Mouse (Mus musculus) liver, adult 2 months (tissue): Measurements from ENCODE around the gene Vmn1r1. TPM values are rescaled to one million over a fixed set of nuclear protein-coding genes. Genes with fewer than 3 reads are reported as not detected.

Source experiments
- DNase-seq: peaks from one replicate; pipeline ENCODE4 v3.0.0-alpha.2; 2011; ENCODE audit warnings: low read depth, low spot score; ENCODE audit errors: extremely low read depth
- H3K27ac ChIP-seq: fragments of 200-500 bp; replicated peaks from 2 replicates; pipeline ENCODE4 v1.5.1; 2012; ENCODE audit warnings: low read depth, mild to moderate bottlenecking, control low read depth, inconsistent platforms, low read length; ENCODE audit not compliant: insufficient read depth
- H3K27me3 ChIP-seq: fragments of 200-500 bp; 2 replicates; pipeline ENCODE4 v1.6.1; 2012; ENCODE audit warnings: mild to moderate bottlenecking, moderate library complexity, low read length, inconsistent platforms; ENCODE audit not compliant: control insufficient read depth, insufficient read depth
- H3K36me3 ChIP-seq: fragments of 200-500 bp; 2 replicates; pipeline ENCODE4 v1.6.1; 2012; ENCODE audit warnings: low read length, inconsistent platforms; ENCODE audit not compliant: control insufficient read depth, insufficient read depth
- H3K4me1 ChIP-seq: fragments of 200-500 bp; 2 replicates; pipeline ENCODE4 v1.6.1; 2011; ENCODE audit warnings: low read length; ENCODE audit not compliant: control insufficient read depth, insufficient read depth
- H3K4me3 ChIP-seq: fragments of 200-500 bp; 2 replicates; pipeline ENCODE4 v1.5.1; 2011; ENCODE audit warnings: low read depth, mild to moderate bottlenecking, control low read depth, low read length, moderate library complexity; ENCODE audit not compliant: insufficient read depth
- H3K79me2 ChIP-seq: fragments of 200-500 bp; 2 replicates; pipeline ENCODE4 v1.6.1; 2012; ENCODE audit warnings: inconsistent platforms, mild to moderate bottlenecking, low read length, moderate library complexity; ENCODE audit not compliant: control insufficient read depth, insufficient read depth
- H3K9ac ChIP-seq: fragments of 200-500 bp; 2 replicates; pipeline ENCODE4 v1.6.1; 2012; ENCODE audit warnings: low read depth, mild to moderate bottlenecking, control low read depth, inconsistent platforms, low read length
- CTCF ChIP-seq: fragments of 200-500 bp; IDR thresholded peaks from 2 replicates; pipeline ENCODE4 v1.5.1; 2011; ENCODE audit warnings: low read depth, low read length, control low read depth
- POLR2A ChIP-seq: fragments of 200-500 bp; IDR thresholded peaks from 2 replicates; pipeline ENCODE4 v1.6.1; 2011; ENCODE audit warnings: low read length, control low read depth; ENCODE audit not compliant: insufficient read depth; ENCODE audit errors: extremely low read depth
- WGBS: fragments of 180-500 bp; shearing (Covaris S2); methylation state at CpG from one replicate; pipeline ENCODE4 v1.1.7; 2018; 5-methylcytosine and 5-hydroxymethylcytosine counted together
- polyA plus RNA-seq: library from polyadenylated mRNA; depleted of rRNA; stranded (reverse); fragments of >200 nt; gene quantifications from 2 replicates; pipeline ENCODE4 v1.2.3, GENCODE M21; 2012
- total RNA-seq: library from RNA; depleted of rRNA; stranded (reverse); fragments of >200 nt; gene quantifications from 2 replicates; pipeline ENCODE4 v1.2.3, GENCODE M21; 2014

Gene Vmn1r1
- total and polyA plus RNA-seq, 2 experiments: not detected

- Histone ChIP-seq H3K4me3 (no peak overlapping the region), H3K9ac (no peak overlapping the region), H3K27ac (no peak overlapping the region), H3K79me2 (no peaks in the 10 kb centered on the region), H3K27me3 (no peaks in the 10 kb centered on the region), H3K4me1 (no peaks in the 10 kb centered on the region), H3K36me3 (no peaks in the 10 kb centered on the region)
- peak; percentile 59 for DNase-seq
- TF ChIP-seq POLR2A: no peak
- TF ChIP-seq CTCF: peak; percentile 58
- 91% methylated on average over 2 of the region's 2 CpGs for WGBS
Measured at GRCm38 (mm10) chr1:182149966-182150365, 14.3 kb downstream of the Vmn1r1 start.

GRCm38 (mm10) chr1:182148864-182149514 is 15.3 kb downstream of the Vmn1r1 start:
- WGBS: 53% methylated on average over 7 of the region's 7 CpGs
- H3K4me3 ChIP-seq: no peak overlapping the region
- H3K27me3 ChIP-seq: no peaks in the 10 kb centered on the region
- DNase-seq: no peak
- no peaks in the 10 kb centered on the region for H3K4me1 ChIP-seq
- H3K27ac ChIP-seq: no peak overlapping the region
- TF ChIP-seq CTCF (no peak), POLR2A (no peak)
- no peaks in the 10 kb centered on the region for H3K79me2 ChIP-seq
- H3K9ac ChIP-seq: no peak overlapping the region
- no peaks in the 10 kb centered on the region for H3K36me3 ChIP-seq

GRCm38 (mm10) chr1:182145546-182145945 is 18.7 kb downstream of the Vmn1r1 start:
- TF ChIP-seq POLR2A (no peak), CTCF (no peak)
- no peak overlapping the region for H3K9ac ChIP-seq
- no peaks in the 10 kb centered on the region for H3K79me2 ChIP-seq
- no peak overlapping the region for H3K27ac ChIP-seq
- H3K4me3 ChIP-seq: no peak overlapping the region
- DNase-seq: no peak
- no peaks in the 10 kb centered on the region for H3K27me3 ChIP-seq
- WGBS: 77% methylated on average over 5 of the region's 5 CpGs
- H3K36me3 ChIP-seq: no peaks in the 10 kb centered on the region
- H3K4me1 ChIP-seq: no peaks in the 10 kb centered on the region

GRCm38 (mm10) chr1:182143288-182143687 is 21.0 kb downstream of the Vmn1r1 start:
- peak; percentile 39 for DNase-seq
- H3K79me2 ChIP-seq: no peaks in the 10 kb centered on the region
- no peaks in the 10 kb centered on the region for H3K36me3 ChIP-seq
- 68% methylated on average over 8 of the region's 8 CpGs for WGBS
- no peak overlapping the region for H3K4me3 ChIP-seq
- H3K4me1 ChIP-seq: no peaks in the 10 kb centered on the region
- no peak overlapping the region for H3K9ac ChIP-seq
- no peak overlapping the region for H3K27ac ChIP-seq
- TF ChIP-seq POLR2A: no peak
- peak; percentile 33; the same call in 1 of the 2 replicates for TF ChIP-seq CTCF
- H3K27me3 ChIP-seq: no peaks in the 10 kb centered on the region

- H3K36me3 ChIP-seq: no peaks in the 10 kb centered on the region
- WGBS: 95% methylated on average over 13 of the region's 13 CpGs
- H3K27me3 ChIP-seq: no peaks in the 10 kb centered on the region
- H3K79me2 ChIP-seq: no peaks in the 10 kb centered on the region
- H3K27ac ChIP-seq: no peak overlapping the region
- no peak for DNase-seq
- no peaks in the 10 kb centered on the region for H3K4me1 ChIP-seq
- TF ChIP-seq POLR2A (no peak), CTCF (no peak)
- H3K9ac ChIP-seq: no peak overlapping the region
- no peak overlapping the region for H3K4me3 ChIP-seq
Measured at GRCm38 (mm10) chr1:182142725-182143124, 21.6 kb downstream of the Vmn1r1 start.

GRCm38 (mm10) chr1:182140370-182140769 is 23.9 kb downstream of the Vmn1r1 start:
- Histone ChIP-seq H3K4me3 (no peak overlapping the region), H3K27me3 (no peaks in the 10 kb centered on the region), H3K4me1 (no peaks in the 10 kb centered on the region), H3K27ac (no peak overlapping the region), H3K9ac (no peak overlapping the region), H3K36me3 (no peaks in the 10 kb centered on the region), H3K79me2 (no peaks in the 10 kb centered on the region)
- peak; percentile 89 for TF ChIP-seq CTCF
- no peak for TF ChIP-seq POLR2A
- peak; percentile 58 for DNase-seq
- 3% methylated on average over 6 of the region's 6 CpGs for WGBS
